18 mouse cellular contexts compared by ENCODE assay signal in genomic region chr16:95999291-95999690, GRCm38 (mm10). TPM values are rescaled to one million over a fixed set of nuclear protein-coding genes. Genes with fewer than 3 reads are reported as not detected.
DNase-seq lines count a peak whose midpoint lies in the region; ATAC-seq and TF ChIP-seq lines count a peak whose summit lies in the region.
"Had no signal": no experiment of that assay in that cellular context is flagged by ENCODE, and none has a peak within 500 bp of the region (broad histone marks: within the 10 kb centered on the region; RNA-seq: fewer than 3 reads in every experiment).

No protein-coding gene starts in this region.

- 60% methylated on average over 5 of the region's 5 CpGs for WGBS in heart, embryonic 15.5 days
- 77% methylated on average over 5 of the region's 5 CpGs for WGBS in heart, embryonic 11.5 days (ENCODE audit: insufficient replicate concordance)
- WGBS in stomach, postnatal 0 days, result 76% methylated on average over 5 of the region's 5 CpGs

- H3K9ac ChIP-seq in heart, embryonic 15.5 days, result no peak overlapping the region
- H3K9ac ChIP-seq in heart, embryonic 11.5 days (ENCODE audit: low read depth, low read length), result no peak overlapping the region
- no peak overlapping the region for H3K9ac ChIP-seq in stomach, postnatal 0 days (ENCODE audit: low read length)
- H3K9ac ChIP-seq: embryonic facial prominence, embryonic 12.5 days; liver, embryonic 12.5 days; lung, embryonic 15.5 days; midbrain, embryonic 15.5 days; neural tube, embryonic 13.5 days had no signal

- H3K9me3 ChIP-seq in heart, embryonic 15.5 days (replicated peaks), result no peaks in the 10 kb centered on the region
- no peaks in the 10 kb centered on the region for H3K9me3 ChIP-seq in heart, embryonic 11.5 days (replicated peaks; ENCODE audit: control insufficient read depth, low read length)
- no peaks in the 10 kb centered on the region for H3K9me3 ChIP-seq in stomach, postnatal 0 days (ENCODE audit: control insufficient read depth, low read length)
- H3K9me3 ChIP-seq: embryonic facial prominence, embryonic 12.5 days; liver, embryonic 12.5 days; lung, embryonic 15.5 days; midbrain, embryonic 15.5 days; neural tube, embryonic 13.5 days had no signal

- H3K4me2 ChIP-seq in heart, embryonic 15.5 days, result no peak overlapping the region
- H3K4me2 ChIP-seq in heart, embryonic 11.5 days, result no peak overlapping the region
- no peak overlapping the region for H3K4me2 ChIP-seq in stomach, postnatal 0 days (replicated peaks; ENCODE audit: low read depth)
- H3K4me2 ChIP-seq: embryonic facial prominence, embryonic 12.5 days; liver, embryonic 12.5 days; lung, embryonic 15.5 days; midbrain, embryonic 15.5 days; neural tube, embryonic 13.5 days had no signal

- TF ChIP-seq EP300 in stomach, postnatal 0 days (optimal IDR thresholded peaks at IDR 0.05), result no peak

- peaks cover 49% of the 10 kb centered on the region for H3K36me3 ChIP-seq in heart, embryonic 15.5 days
- peaks cover 13% of the 10 kb centered on the region for H3K36me3 ChIP-seq in heart, embryonic 11.5 days (ENCODE audit: control insufficient read depth, insufficient read depth, low read length)
- peaks cover 20% of the 10 kb centered on the region for H3K36me3 ChIP-seq in stomach, postnatal 0 days (ENCODE audit: control insufficient read depth, insufficient read depth, low read length)

- H3K4me3 ChIP-seq in heart, embryonic 15.5 days, result no peak overlapping the region
- H3K4me3 ChIP-seq in heart, embryonic 11.5 days (ENCODE audit: low read depth, low read length), result no peak overlapping the region
- H3K4me3 ChIP-seq in stomach, postnatal 0 days (ENCODE audit: low read depth, low read length), result no peak overlapping the region
- H3K4me3 ChIP-seq: embryonic facial prominence, embryonic 12.5 days; liver, embryonic 12.5 days; lung, embryonic 15.5 days; midbrain, embryonic 15.5 days; neural tube, embryonic 13.5 days had no signal

- no peak overlapping the region for H3K27ac ChIP-seq in heart, embryonic 15.5 days
- no peak overlapping the region for H3K27ac ChIP-seq in heart, embryonic 11.5 days (ENCODE audit: low read depth, low read length)
- no peak overlapping the region for H3K27ac ChIP-seq in stomach, postnatal 0 days (replicated peaks)
- H3K27ac ChIP-seq: embryonic facial prominence, embryonic 12.5 days; liver, embryonic 12.5 days; lung, embryonic 15.5 days; midbrain, embryonic 15.5 days; neural tube, embryonic 13.5 days had no signal

- H3K4me1 ChIP-seq in heart, embryonic 15.5 days (replicated peaks), result no peaks in the 10 kb centered on the region; the same call in 1 of the 2 replicates
- H3K4me1 ChIP-seq in heart, embryonic 11.5 days (ENCODE audit: control insufficient read depth, insufficient read depth, low read length), result no peaks in the 10 kb centered on the region
- H3K4me1 ChIP-seq in stomach, postnatal 0 days (replicated peaks; ENCODE audit: control insufficient read depth, insufficient read depth), result no peaks in the 10 kb centered on the region
- H3K4me1 ChIP-seq: embryonic facial prominence, embryonic 12.5 days; lung, embryonic 15.5 days; midbrain, embryonic 15.5 days; neural tube, embryonic 13.5 days had no signal

- peak; percentile 45 for DNase-seq in adipocyte (ENCODE audit: low spot score)
- DNase-seq in naive thymus-derived CD4-positive, alpha-beta T cell, adult 2 months (ENCODE audit: low read depth), result peak; percentile 86
- DNase-seq in stomach, postnatal 0 days (ENCODE audit: low spot score), result no peak
- DNase-seq in kidney, postnatal 10 days, result no peak
- DNase-seq: cerebellum, adult 11 months; cerebellum, postnatal 36 days; gastrocnemius, postnatal 10 days; kidney, postnatal 4 days; left cerebral cortex, postnatal 4 days had no signal

- H3K27me3 ChIP-seq in heart, embryonic 15.5 days, result no peaks in the 10 kb centered on the region
- H3K27me3 ChIP-seq in heart, embryonic 11.5 days (ENCODE audit: control insufficient read depth, insufficient read depth, low read length), result no peaks in the 10 kb centered on the region
- H3K27me3 ChIP-seq in stomach, postnatal 0 days (ENCODE audit: control insufficient read depth, insufficient read depth, low read length), result no peaks in the 10 kb centered on the region
- H3K27me3 ChIP-seq: embryonic facial prominence, embryonic 12.5 days; liver, embryonic 12.5 days; lung, embryonic 15.5 days; midbrain, embryonic 15.5 days; neural tube, embryonic 13.5 days had no signal

- TF ChIP-seq CTCF in stomach, postnatal 0 days (IDR thresholded peaks at IDR 0.05; ENCODE audit: low read depth), result no peak

- ATAC-seq in heart, embryonic 15.5 days (replicated peaks; ENCODE audit: insufficient number of reproducible peaks, insufficient read depth, low FRiP score, low read depth), result peak; percentile 70; the same call in 1 of the 2 replicates
- no peak for ATAC-seq in heart, embryonic 11.5 days (replicated peaks; ENCODE audit: insufficient number of reproducible peaks, low FRiP score, low TSS enrichment)
- no peak for ATAC-seq in stomach, postnatal 0 days (ENCODE audit: low FRiP score, low TSS enrichment)
- ATAC-seq in cerebellum, adult (ENCODE audit: insufficient number of reproducible peaks, low FRiP score, low TSS enrichment), result no peak
- ATAC-seq: intestine, postnatal 0 days; liver, embryonic 12.5 days; midbrain, embryonic 15.5 days had no signal

RNA-seq across cellular contexts. Expression of gene Psmg1, which starts 8.5 kb away (rescaled TPM):
- polyA plus RNA-seq in heart, embryonic 15.5 days (2015; fragmentation: Nextera tagmentation; extraction: Ambion mirVana), result 65.2 and 69.9 TPM in 2 replicates
- polyA plus RNA-seq in heart, embryonic 11.5 days (2014; fragmentation: Nextera tagmentation; extraction: Ambion mirVana), result 76.5 and 83.1 TPM in 2 replicates
- 48.7 and 50.1 TPM in 2 replicates for polyA plus RNA-seq in stomach, postnatal 0 days (2015; fragmentation: Nextera tagmentation; extraction: Ambion mirVana)

Comparison
In these comparisons a context has a peak if more than half of its experiments do, and no peak if none do; other contexts are left out.
1. DNase-seq: peak in adipocyte (single experiment) and naive thymus-derived CD4-positive, alpha-beta T cell, adult 2 months (single experiment); none in stomach, postnatal 0 days (single experiment) and kidney, postnatal 10 days (single experiment).